ENCODE assay signal across 18 mouse cellular contexts in the genomic region with DNA sequence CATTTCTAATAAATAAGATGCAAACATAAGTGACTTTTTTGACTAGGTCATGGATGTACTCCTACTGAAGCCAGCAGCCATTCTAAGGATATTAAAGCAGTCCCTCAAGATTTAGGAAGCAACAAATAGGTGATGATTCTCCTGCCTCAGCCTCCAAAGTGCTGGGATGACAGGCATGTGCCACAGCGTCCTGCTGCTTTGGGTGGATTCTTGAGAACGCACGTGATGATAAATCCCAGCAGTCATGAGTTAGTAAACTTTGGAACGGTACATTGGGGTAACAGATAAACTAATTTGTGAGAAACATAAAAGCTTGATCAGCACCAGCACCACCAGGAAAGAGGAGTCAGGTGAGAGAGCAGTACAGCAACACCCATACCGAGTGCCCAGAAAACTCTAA. TPM values are rescaled to one million over a fixed set of nuclear protein-coding genes. Genes with fewer than 3 reads are reported as not detected.
"Had no signal": no experiment of that assay in that cellular context is flagged by ENCODE, and none has a peak within 500 bp of the region (broad histone marks: within the 10 kb centered on the region; RNA-seq: fewer than 3 reads in every experiment).

No protein-coding gene starts in this region.

- H3K27me3 ChIP-seq: liver, embryonic 15.5 days; lung, embryonic 15.5 days; midbrain, embryonic 13.5 days; midbrain, embryonic 15.5 days; neural tube, embryonic 13.5 days; neural tube, embryonic 15.5 days had no signal

- DNase-seq: liver, postnatal 0 days; lung, adult 2 months; retina, postnatal 1 day; right cerebral cortex, adult 18-20 months; right cerebral cortex, postnatal 25 days; right cerebral cortex, postnatal 4 days; thymus, adult 18-20 months; thymus, postnatal 14 days; thymus, postnatal 36 days had no signal

- H3K9me3 ChIP-seq: liver, embryonic 15.5 days; lung, embryonic 15.5 days; midbrain, embryonic 10.5 days; midbrain, embryonic 13.5 days; midbrain, embryonic 15.5 days; neural tube, embryonic 13.5 days; neural tube, embryonic 15.5 days had no signal

- H3K4me2 ChIP-seq: liver, embryonic 15.5 days; lung, embryonic 15.5 days; midbrain, embryonic 13.5 days; midbrain, embryonic 15.5 days; neural tube, embryonic 13.5 days; neural tube, embryonic 15.5 days had no signal

- H3K4me1 ChIP-seq: liver, embryonic 15.5 days had no signal

- H3K9ac ChIP-seq: liver, embryonic 15.5 days; liver, postnatal 0 days; lung, embryonic 15.5 days; midbrain, embryonic 13.5 days; midbrain, embryonic 15.5 days; neural tube, embryonic 13.5 days; neural tube, embryonic 15.5 days had no signal

- H3K27ac ChIP-seq: liver, embryonic 15.5 days; lung, embryonic 15.5 days; midbrain, embryonic 13.5 days; midbrain, embryonic 15.5 days; neural tube, embryonic 13.5 days; neural tube, embryonic 15.5 days had no signal

- H3K4me3 ChIP-seq: liver, embryonic 15.5 days; lung, embryonic 15.5 days; midbrain, embryonic 10.5 days; midbrain, embryonic 13.5 days; midbrain, embryonic 15.5 days; myocyte; neural tube, embryonic 13.5 days; neural tube, embryonic 15.5 days had no signal

- H3K36me3 ChIP-seq: midbrain, embryonic 15.5 days had no signal

- ATAC-seq: liver, postnatal 0 days; midbrain, embryonic 13.5 days; midbrain, embryonic 15.5 days had no signal

RNA-seq across cellular contexts. Expression of gene Bmpr1a, which starts 52.7 kb away (rescaled TPM):
- total RNA-seq: megakaryocyte-erythroid progenitor cell, adult 5-6 weeks had no signal
